Mouse (Mus musculus): ENCODE results near the gene B230217C12Rik. TPM values are rescaled to one million over a fixed set of nuclear protein-coding genes. Genes with fewer than 3 reads are reported as not detected.
A peak's percentile ranks its signal among the peaks of the same experiment; 100 is the strongest.

B230217C12Rik gene
- total RNA-seq, 2 experiments from 2014 or later, result 3.7 to 4.0 TPM

DNA sequence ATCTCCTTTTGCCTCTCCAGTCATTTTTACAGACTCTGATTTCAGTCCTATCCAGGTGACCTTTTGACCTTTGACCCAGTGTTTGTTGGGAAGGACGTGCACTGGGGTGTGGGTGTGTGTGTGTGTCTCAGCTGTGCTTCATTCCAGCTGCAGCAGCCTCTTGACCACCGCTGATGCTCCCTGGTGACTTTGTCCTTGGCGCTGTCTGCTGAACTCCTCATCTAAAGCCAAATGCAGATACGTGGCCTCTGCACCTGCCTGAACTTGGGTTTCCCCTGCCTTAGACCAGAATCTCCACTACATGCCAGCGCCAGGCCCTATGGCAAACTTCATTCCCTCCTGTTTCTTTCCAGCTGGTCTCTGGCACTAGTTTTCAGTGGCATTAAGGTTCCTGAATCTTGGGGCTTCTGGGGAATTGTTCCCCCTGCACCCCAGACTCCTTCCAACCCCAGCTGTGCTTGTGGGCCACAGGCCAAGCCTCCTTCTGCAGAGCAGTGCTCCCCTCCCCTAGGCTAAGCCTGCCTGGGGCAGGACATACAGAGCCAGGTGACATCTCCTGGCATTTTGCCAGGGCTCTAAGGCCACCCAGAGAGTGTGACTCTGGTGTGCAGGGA is 31.9 kb upstream of the B230217C12Rik start:
- no peak for DNase-seq (ENCODE audit: low spot score in 2 of 2)

- no peak for DNase-seq (ENCODE audit: low spot score in 2 of 2)
Observed at GRCm38 (mm10) chr11:97809235-97810121, 31.1 kb upstream of the B230217C12Rik start.

- no peak for DNase-seq (ENCODE audit: low spot score in 2 of 2)
Observed at GRCm38 (mm10) chr11:97810356-97810755, 30.2 kb upstream of the B230217C12Rik start.

GRCm38 (mm10) chr11:97810970-97811369 is 29.6 kb upstream of the B230217C12Rik start:
- DNase-seq (ENCODE audit: low spot score in 2 of 2), result no peak

DNA sequence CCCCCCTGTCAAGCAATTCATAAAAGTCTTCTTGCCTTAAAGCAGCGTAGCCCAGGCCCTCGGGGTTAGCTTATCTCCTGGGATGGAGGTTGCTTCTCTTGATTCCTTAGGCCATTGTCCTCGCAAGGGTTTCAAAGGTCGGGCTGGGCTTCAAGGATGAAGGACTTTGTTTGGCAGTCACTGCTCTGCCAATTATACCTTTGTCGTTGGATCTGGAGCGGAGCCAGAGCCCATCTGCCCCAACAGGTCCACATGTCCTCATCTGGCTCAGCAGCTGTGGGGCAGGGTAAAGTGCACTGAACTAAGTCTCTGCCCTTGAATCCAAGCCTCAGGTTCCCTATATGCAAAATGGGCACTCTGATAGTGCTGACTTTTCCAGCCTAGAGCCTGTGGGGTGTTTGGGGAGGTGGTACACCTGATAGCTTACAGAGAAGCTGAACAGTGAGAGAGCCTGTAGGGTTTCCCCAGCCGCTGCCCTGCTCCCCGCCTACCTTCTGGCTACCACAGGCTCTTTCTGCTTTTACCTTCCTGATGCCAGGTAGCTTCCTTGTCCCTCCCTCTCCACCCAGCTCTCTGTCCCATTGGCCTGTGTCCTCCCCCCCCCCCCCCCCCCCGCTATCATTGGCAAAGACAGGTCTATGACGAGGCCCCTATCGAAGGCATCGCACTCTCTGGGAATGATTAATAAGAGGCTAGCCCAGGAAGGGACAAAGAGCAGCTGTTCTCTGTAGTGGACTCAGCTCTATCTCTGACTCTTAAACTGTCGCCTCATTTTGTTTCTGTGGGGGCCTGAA is 28.8 kb upstream of the B230217C12Rik start:
- no peak for DNase-seq (ENCODE audit: low spot score in 2 of 2)

GRCm38 (mm10) chr11:97812491-97812921 is 28.1 kb upstream of the B230217C12Rik start:
- no peak for DNase-seq (ENCODE audit: low spot score in 2 of 2)

DNA sequence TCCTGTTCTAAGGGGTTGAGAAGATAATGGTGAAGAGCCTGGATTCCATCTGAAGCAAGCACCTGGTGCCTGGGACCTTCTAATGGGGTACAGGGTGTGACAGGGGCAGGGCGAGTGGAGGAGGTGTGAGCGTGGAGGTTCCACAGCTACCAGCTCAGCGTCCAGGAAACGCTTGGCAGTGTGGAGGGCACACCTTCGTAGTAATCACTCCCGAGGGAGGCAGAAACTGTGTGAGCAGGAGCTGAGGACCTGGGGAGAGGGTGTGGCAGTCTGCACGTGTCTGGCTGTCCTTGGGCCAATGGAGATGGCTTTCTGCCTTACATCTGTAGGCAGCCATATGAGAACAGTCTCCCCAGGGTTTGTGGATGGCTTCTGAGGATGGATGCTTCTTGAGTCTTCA is 27.5 kb upstream of the B230217C12Rik start:
- no peak for DNase-seq (ENCODE audit: low spot score in 2 of 2)

- DNase-seq (ENCODE audit: low spot score in 2 of 2), result no peak
Observed at GRCm38 (mm10) chr11:97813746-97814515, 26.6 kb upstream of the B230217C12Rik start.

- DNase-seq (ENCODE audit: low spot score in 2 of 2), result no peak
Observed at GRCm38 (mm10) chr11:97815736-97816135, 24.8 kb upstream of the B230217C12Rik start.

GRCm38 (mm10) chr11:97816176-97816575 is 24.4 kb upstream of the B230217C12Rik start:
- DNase-seq (ENCODE audit: low spot score in 2 of 2), result no peak

- no peak for DNase-seq (ENCODE audit: low spot score in 2 of 2)
Observed at GRCm38 (mm10) chr11:97816916-97817315, 23.7 kb upstream of the B230217C12Rik start.

- no peak for DNase-seq (ENCODE audit: low spot score in 2 of 2)
Observed at GRCm38 (mm10) chr11:97817379-97817778, 23.2 kb upstream of the B230217C12Rik start.

- no peak for DNase-seq (ENCODE audit: low spot score in 2 of 2)
Observed at GRCm38 (mm10) chr11:97818003-97818402, 22.6 kb upstream of the B230217C12Rik start.

DNA sequence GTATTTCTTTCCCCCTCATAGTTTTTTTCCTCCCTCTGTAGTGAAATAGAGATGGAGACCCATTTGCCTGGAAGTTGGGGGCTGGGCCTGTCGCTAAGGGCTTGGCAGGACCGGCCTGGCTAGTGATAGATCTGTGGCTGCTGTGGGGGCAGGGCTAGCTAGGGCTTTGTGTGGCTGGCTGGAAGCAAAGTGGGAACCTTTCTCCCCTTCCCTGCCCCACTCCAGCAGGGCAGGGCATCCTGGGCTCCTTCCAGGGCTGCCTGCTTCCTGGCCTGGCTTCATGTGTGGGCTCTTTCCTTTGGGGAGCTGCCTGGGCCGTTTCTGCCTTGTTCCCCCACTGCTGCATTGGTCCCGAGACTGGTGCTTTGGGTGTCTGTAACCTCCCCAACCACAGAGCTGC is 22.0 kb upstream of the B230217C12Rik start:
- no peak for DNase-seq (ENCODE audit: low spot score in 2 of 2)

DNA sequence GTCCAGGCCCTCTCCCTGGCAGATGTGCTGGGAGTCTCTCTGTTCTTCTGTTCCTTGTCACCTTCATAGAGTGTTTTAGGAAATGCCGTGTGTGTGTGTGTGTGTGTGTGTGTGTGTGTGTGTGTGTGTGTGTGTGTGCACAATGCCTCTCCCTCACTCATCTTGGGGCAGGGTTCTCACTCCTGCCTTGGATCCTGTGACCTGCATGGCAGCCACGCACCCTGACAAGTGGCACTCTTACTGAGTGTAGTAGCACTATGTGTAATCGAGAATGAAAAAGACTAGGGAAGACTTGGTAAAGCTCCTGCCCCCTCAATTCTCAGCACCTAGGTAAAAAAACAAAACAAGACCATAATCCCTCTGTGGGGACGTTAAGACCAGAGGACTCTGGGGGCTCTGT is 21.5 kb upstream of the B230217C12Rik start:
- no peak for DNase-seq (ENCODE audit: low spot score in 2 of 2)

- DNase-seq (ENCODE audit: low spot score in 2 of 2), result no peak
Observed at GRCm38 (mm10) chr11:97819923-97820322, 20.7 kb upstream of the B230217C12Rik start.

DNA sequence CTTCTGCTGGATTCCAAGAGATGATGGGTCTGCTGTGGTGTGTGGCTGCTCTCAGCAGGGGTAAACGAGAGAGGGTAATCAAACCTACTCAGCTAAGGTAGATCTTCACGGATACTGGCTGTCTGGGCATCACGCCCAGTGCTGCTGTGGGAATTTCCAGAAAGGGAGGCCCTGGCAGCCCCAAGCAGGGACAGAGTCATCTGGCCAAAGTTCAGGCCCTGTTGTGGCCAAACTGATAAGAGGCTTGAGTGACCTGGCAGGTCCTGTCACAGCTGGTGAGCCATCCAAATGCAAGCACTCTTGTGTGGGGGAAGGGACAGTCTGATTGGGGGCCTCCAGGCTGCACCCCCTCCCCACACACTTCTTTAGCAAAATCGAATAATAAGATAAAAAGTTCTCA is 19.7 kb upstream of the B230217C12Rik start:
- peak; percentile 69 to 72 for DNase-seq (ENCODE audit: low spot score in 2 of 2)

DNA sequence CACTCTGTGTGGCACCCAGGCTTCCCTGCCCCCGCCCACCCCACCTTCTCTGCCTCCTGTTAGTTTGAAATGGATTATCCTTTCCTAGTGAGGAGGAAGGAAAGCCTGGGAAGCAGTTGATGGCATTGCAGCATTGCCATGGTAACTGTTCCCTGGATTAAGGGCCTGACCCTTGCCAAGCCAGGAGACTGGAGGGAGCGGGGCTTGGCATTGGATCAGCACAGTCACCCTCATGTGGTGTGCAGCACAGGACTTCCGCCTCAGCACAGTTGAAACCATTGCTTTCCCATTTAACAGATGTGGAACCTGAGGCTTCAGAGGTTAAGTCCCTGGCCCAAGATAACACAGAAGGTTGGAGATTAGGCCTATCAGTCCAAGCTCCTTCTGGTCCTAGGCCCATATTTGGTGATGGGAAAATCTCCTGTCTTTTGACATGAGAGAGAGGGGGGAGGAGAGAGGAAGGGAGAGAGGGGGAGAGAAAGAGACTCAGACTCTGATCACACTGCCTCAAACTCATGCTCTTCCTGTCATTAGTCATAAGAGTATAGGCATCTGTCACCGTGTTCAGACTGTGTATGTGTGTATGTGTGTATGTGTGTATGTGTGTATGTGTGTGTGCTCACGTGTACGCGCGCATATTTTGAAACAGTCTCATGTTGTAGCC is 19.0 kb upstream of the B230217C12Rik start:
- no peak for DNase-seq (ENCODE audit: low spot score in 2 of 2)

- no peak for DNase-seq (ENCODE audit: low spot score in 2 of 2)
Observed at GRCm38 (mm10) chr11:97822840-97823603, 17.6 kb upstream of the B230217C12Rik start.

Data from adrenal gland, adult 18-20 months (tissue).